Mouse (Mus musculus): ENCODE data around the gene Zc3h10.
"Not testable (repeated sequence)": the region's sequence is repeated elsewhere in the genome, so short reads cannot be mapped to it uniquely, and the experiment has no call there.

The Zc3h10 gene

GRCm38 (mm10) chr10:128524732-128525662 is 22.6 kb downstream of the Zc3h10 start:
- DNase-seq (ENCODE audit: low read depth), result peak; percentile 87

- DNase-seq (ENCODE audit: low read depth), result peak; percentile 70
Measured at GRCm38 (mm10) chr10:128524111-128524731, 23.4 kb downstream of the Zc3h10 start.

- DNase-seq (ENCODE audit: low read depth), result no peak
Measured at GRCm38 (mm10) chr10:128522351-128522750, 25.2 kb downstream of the Zc3h10 start.

- no peak for DNase-seq (ENCODE audit: low read depth)
Measured at GRCm38 (mm10) chr10:128520591-128520990, 27.0 kb downstream of the Zc3h10 start.

GRCm38 (mm10) chr10:128518833-128519232 is 28.7 kb downstream of the Zc3h10 start:
- peak; percentile 62 for DNase-seq (ENCODE audit: low read depth)

- no peak for DNase-seq (ENCODE audit: low read depth)
Measured at GRCm38 (mm10) chr10:128516677-128517076, 30.9 kb downstream of the Zc3h10 start.

- DNase-seq (ENCODE audit: low read depth), result no peak
Measured at GRCm38 (mm10) chr10:128516029-128516428, 31.5 kb downstream of the Zc3h10 start.

- DNase-seq (ENCODE audit: low read depth), result no peak
Measured at GRCm38 (mm10) chr10:128515044-128515443, 32.5 kb downstream of the Zc3h10 start.

GRCm38 (mm10) chr10:128511761-128512160 is 35.8 kb downstream of the Zc3h10 start:
- DNase-seq (ENCODE audit: low read depth), result no peak

- no peak for DNase-seq (ENCODE audit: low read depth)
Measured at GRCm38 (mm10) chr10:128511189-128511588, 36.4 kb downstream of the Zc3h10 start.

- no peak for DNase-seq (ENCODE audit: low read depth)
Measured at GRCm38 (mm10) chr10:128510301-128510700, 37.3 kb downstream of the Zc3h10 start.

- no peak for DNase-seq (ENCODE audit: low read depth)
Measured at GRCm38 (mm10) chr10:128509831-128510230, 37.7 kb downstream of the Zc3h10 start.

- no peak for DNase-seq (ENCODE audit: low read depth)
Measured at GRCm38 (mm10) chr10:128509203-128509602, 38.4 kb downstream of the Zc3h10 start.

- DNase-seq (ENCODE audit: low read depth), result no peak
Measured at GRCm38 (mm10) chr10:128508260-128508659, 39.3 kb downstream of the Zc3h10 start.

- no peak for DNase-seq (ENCODE audit: low read depth)
Measured at GRCm38 (mm10) chr10:128505974-128506373, 41.6 kb downstream of the Zc3h10 start.

- DNase-seq (ENCODE audit: low read depth), result not testable (repeated sequence)
Measured at GRCm38 (mm10) chr10:128505371-128505667, 42.3 kb downstream of the Zc3h10 start.

GRCm38 (mm10) chr10:128504641-128505370 is 42.8 kb downstream of the Zc3h10 start:
- peak; percentile 75 for DNase-seq (ENCODE audit: low read depth)

GRCm38 (mm10) chr10:128504012-128504411 is 43.6 kb downstream of the Zc3h10 start:
- DNase-seq (ENCODE audit: low read depth), result peak; percentile 40

GRCm38 (mm10) chr10:128503532-128503931 is 44.0 kb downstream of the Zc3h10 start:
- no peak for DNase-seq (ENCODE audit: low read depth)

- DNase-seq (ENCODE audit: low read depth), result no peak
Measured at GRCm38 (mm10) chr10:128502341-128502740, 45.2 kb downstream of the Zc3h10 start.

GRCm38 (mm10) chr10:128499116-128499671 is 48.4 kb downstream of the Zc3h10 start:
- peak; percentile 67 for DNase-seq (ENCODE audit: low read depth)

- DNase-seq (ENCODE audit: low read depth), result peak; percentile 95
Measured at GRCm38 (mm10) chr10:128498590-128498989, 49.0 kb downstream of the Zc3h10 start, which contains the start of gene Myl6b. TSS of gene Myl6b (minus strand) at chr10:128498685.

All from naive thymus-derived CD4-positive, alpha-beta T cell, adult 2 months (primary cell).